Mouse (Mus musculus): ENCODE results near the gene Cwf19l1. TPM values are rescaled to one million over a fixed set of nuclear protein-coding genes. Genes with fewer than 3 reads are reported as not detected.
A peak's percentile ranks its signal among the peaks of the same experiment; 100 is the strongest.
"Not testable (repeated sequence)": the region's sequence is repeated elsewhere in the genome, so short reads cannot be mapped to it uniquely, and the experiment has no call there.

Gene Cwf19l1
- total and polyA plus RNA-seq, 2 experiments from 2014 or later = 13.4 to 27.8 TPM

DNA sequence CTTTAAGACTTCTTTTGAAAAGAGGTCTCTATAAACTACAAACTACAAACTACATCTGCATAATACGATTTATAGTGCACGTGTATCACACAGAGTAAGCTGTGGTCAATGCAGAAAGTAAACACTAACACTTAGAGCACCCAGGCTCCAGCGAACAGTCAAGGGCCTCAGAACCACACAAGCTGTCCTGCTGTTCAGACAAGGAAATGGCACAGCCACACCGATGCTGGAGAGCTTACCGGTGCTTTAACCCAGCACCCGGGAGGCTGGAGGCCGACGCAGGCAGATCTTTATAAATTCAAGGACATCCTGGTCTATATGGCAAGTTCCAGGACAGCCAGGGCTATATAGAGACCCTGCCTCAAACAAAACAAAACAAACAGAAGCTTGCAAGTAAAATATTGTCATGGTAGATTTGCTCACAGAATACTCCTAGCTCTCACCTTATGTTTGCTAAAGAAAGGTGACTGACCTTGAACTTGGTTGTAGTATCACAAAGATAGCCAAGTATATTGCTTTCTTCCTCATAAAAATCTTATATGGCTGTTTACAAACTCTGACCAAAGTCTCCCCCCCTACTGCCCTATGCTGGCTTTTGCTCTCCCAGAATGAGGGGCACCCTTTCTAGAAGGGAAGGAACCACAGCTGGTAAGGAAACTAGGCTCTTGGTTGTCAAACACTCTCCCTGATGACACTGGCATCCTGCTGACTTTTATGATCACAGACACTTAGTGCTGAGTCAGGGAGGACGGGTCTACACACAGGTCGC is 7.8 kb downstream of the Cwf19l1 start:
- Histone ChIP-seq H3K9me3 (ENCODE audit: low read length) (no peaks in the 10 kb centered on the region), H3K36me3 (ENCODE audit: insufficient read depth, low read length) (peaks cover 59% of the 10 kb centered on the region), H3K27me3 (ENCODE audit: insufficient read depth, low read length) (no peaks in the 10 kb centered on the region), H3K27ac (ENCODE audit: low read depth, low read length) (no peak overlapping the region), H3K4me2 (ENCODE audit: low read depth, low read length, poor library complexity, severe bottlenecking) (no peak overlapping the region), H3K9ac (replicated peaks; ENCODE audit: low read length, poor library complexity, severe bottlenecking) (no peak overlapping the region), H3K4me3 (ENCODE audit: low read depth, low read length) (no peak overlapping the region), H3K4me1 (ENCODE audit: insufficient read depth, low read length) (no peaks in the 10 kb centered on the region)
- no peak for DNase-seq (ENCODE audit: low spot score)
- no peak for ATAC-seq (ENCODE audit: low FRiP score)
- 96% methylated on average over 10 of the region's 10 CpGs for WGBS
- no peak for TF ChIP-seq CTCF (IDR thresholded peaks at IDR 0.05)

DNA sequence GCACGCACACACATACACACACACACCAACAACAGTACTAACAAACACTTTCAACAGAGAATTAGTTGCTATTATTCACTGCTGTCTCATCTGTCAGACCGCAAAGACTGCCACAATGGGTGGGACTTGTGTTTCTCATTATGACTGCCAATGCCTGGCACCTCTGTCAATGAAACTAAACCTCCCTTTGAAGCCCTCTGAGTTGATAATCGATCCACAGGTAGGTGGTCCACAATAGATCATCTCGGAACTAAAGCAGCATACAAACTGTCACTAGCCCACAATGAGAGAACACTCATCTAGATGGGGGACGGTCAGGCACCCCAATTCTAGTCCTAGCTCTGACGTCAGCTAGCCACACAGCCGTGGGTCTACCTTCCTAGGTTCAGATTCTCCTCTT is 14.5 kb downstream of the Cwf19l1 start:
- ATAC-seq (ENCODE audit: low FRiP score) (no peak), DNase-seq (ENCODE audit: low spot score) (no peak)
- no peak overlapping the region for H3K9ac ChIP-seq (replicated peaks; ENCODE audit: low read length, poor library complexity, severe bottlenecking)
- no peaks in the 10 kb centered on the region for H3K9me3 ChIP-seq (ENCODE audit: low read length)
- no peaks in the 10 kb centered on the region for H3K27me3 ChIP-seq (ENCODE audit: insufficient read depth, low read length)
- H3K27ac ChIP-seq (ENCODE audit: low read depth, low read length) = no peak overlapping the region
- 93% methylated on average over 7 of the region's 7 CpGs for WGBS
- TF ChIP-seq CTCF (IDR thresholded peaks at IDR 0.05) = no peak
- peaks cover 58% of the 10 kb centered on the region for H3K36me3 ChIP-seq (ENCODE audit: insufficient read depth, low read length)
- no peaks in the 10 kb centered on the region for H3K4me1 ChIP-seq (ENCODE audit: insufficient read depth, low read length)
- no peak overlapping the region for H3K4me3 ChIP-seq (ENCODE audit: low read depth, low read length)
- H3K4me2 ChIP-seq (ENCODE audit: low read depth, low read length, poor library complexity, severe bottlenecking) = no peak overlapping the region

DNA sequence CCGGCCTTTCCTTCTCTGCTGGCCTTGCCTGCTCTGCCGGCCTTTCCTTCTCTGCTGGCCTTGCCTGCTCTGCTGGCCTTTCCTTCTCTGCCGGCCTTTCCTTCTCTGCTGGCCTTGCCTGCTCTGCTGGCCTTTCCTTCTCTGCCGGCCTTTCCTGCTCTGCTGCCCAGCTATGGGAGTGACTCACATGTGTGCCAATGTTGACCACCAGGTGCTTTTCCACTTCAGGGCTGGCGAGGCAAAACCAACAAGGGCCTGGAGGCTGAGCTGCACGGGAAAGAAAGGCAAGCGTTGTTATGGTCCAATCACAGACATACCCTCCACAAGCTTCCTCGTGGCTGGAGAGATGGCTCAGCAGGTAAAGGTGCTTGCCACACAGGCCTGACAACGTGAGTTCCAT is 15.0 kb downstream of the Cwf19l1 start:
- H3K9me3 ChIP-seq (ENCODE audit: low read length); H3K27me3 ChIP-seq (ENCODE audit: insufficient read depth, low read length); H3K4me1 ChIP-seq (ENCODE audit: insufficient read depth, low read length); H3K4me2 ChIP-seq (ENCODE audit: low read depth, low read length, poor library complexity, severe bottlenecking); H3K4me3 ChIP-seq (ENCODE audit: low read depth, low read length); H3K27ac ChIP-seq (ENCODE audit: low read depth, low read length); H3K9ac ChIP-seq (replicated peaks; ENCODE audit: low read length, poor library complexity, severe bottlenecking); DNase-seq (ENCODE audit: low spot score); ATAC-seq (ENCODE audit: low FRiP score): not testable (repeated sequence)
- H3K36me3 ChIP-seq (ENCODE audit: insufficient read depth, low read length) = peaks cover 61% of the 10 kb centered on the region
- WGBS = 94% methylated on average over 7 of the region's 9 CpGs

DNA sequence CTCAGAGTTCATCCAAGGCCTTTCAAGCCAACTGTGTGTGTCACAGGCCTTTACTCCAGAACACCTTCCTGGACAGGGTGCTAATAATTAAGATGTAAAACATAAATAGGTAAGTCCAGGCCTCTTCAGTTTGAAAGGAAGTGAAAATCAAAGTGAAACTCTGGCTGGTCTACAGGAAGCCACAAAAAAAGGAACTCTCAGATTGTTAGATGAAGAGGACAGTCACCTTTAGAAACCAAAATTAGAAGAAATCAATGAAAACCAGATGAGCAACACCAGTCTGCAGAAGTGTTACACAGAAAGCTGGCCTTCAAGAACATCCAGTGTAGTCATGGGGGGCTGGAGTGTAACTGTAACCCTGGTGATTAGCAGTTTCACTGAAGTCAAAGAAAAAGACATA is 17.9 kb downstream of the Cwf19l1 start:
- no peak for DNase-seq (ENCODE audit: low spot score)

DNA sequence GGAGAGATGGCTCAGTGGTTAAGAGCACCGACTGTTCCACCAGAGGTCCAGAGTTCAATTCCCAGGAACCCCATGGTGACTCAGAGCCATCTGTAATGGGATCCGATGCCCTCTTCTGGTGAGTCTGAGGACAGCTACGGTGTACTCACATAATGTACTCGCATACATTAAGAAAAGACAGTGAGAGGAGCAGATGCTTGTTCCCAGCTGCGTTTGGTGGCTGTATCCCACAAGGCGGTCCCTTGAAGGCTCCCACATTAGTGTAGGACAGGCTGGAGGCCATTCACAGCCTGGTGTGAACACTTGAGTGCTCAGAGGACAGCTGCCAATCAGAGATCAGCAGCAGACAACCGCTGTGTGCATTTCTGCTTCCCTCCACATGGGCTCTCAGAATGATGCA is 24.0 kb downstream of the Cwf19l1 start:
- Histone ChIP-seq H3K36me3 (ENCODE audit: insufficient read depth, low read length) (peaks cover 50% of the 10 kb centered on the region), H3K27ac (ENCODE audit: low read depth, low read length) (no peak overlapping the region), H3K4me3 (ENCODE audit: low read depth, low read length) (no peak overlapping the region), H3K27me3 (ENCODE audit: insufficient read depth, low read length) (no peaks in the 10 kb centered on the region), H3K4me2 (ENCODE audit: low read depth, low read length, poor library complexity, severe bottlenecking) (no peak overlapping the region), H3K9ac (replicated peaks; ENCODE audit: low read length, poor library complexity, severe bottlenecking) (no peak overlapping the region), H3K4me1 (ENCODE audit: insufficient read depth, low read length) (0 out of 2 replicates have a peak, but pooled peaks cover 3% of the 10 kb centered on the region), H3K9me3 (ENCODE audit: low read length) (no peaks in the 10 kb centered on the region)
- 51% methylated on average over 7 of the region's 7 CpGs for WGBS
- no peak for ATAC-seq (ENCODE audit: low FRiP score)
- DNase-seq (ENCODE audit: low spot score) = peak; percentile 49
- TF ChIP-seq CTCF (IDR thresholded peaks at IDR 0.05) = peak; percentile 64

More for the DNA sequence above, 17.9 kb downstream of the Cwf19l1 start:
- H3K36me3 ChIP-seq (ENCODE audit: insufficient read depth, low read length) = peaks cover 55% of the 10 kb centered on the region
- TF ChIP-seq CTCF (IDR thresholded peaks at IDR 0.05) = no peak
- H3K27ac ChIP-seq (ENCODE audit: low read depth, low read length) = no peak overlapping the region
- H3K9ac ChIP-seq (replicated peaks; ENCODE audit: low read length, poor library complexity, severe bottlenecking) = no peak overlapping the region
- H3K4me1 ChIP-seq (ENCODE audit: insufficient read depth, low read length) = no peaks in the 10 kb centered on the region
- no peaks in the 10 kb centered on the region for H3K27me3 ChIP-seq (ENCODE audit: insufficient read depth, low read length)
- no peak overlapping the region for H3K4me2 ChIP-seq (ENCODE audit: low read depth, low read length, poor library complexity, severe bottlenecking)
- H3K4me3 ChIP-seq (ENCODE audit: low read depth, low read length) = no peak overlapping the region
- H3K9me3 ChIP-seq (ENCODE audit: low read length) = no peaks in the 10 kb centered on the region
- no peak for ATAC-seq (ENCODE audit: low FRiP score)

DNA sequence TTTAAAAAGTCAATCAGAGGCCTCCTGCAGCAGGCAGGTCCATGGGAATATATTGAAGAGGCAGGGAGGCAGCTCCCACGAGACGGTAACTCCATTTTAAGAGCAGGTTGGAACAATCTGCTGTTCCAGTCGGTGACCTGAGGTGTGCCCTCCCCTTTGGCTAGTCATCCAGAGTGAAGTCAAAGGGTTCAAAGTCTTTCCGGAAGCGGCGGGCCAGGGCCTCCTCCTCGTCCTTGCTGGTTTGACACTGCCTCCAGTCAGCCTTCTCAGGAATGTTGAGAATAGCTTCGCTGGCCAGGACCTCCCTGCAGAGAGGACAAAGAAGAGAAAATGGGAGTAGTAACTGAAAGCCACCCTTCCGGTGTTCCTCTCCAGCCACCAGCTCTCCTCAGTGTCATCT is 25.3 kb downstream of the Cwf19l1 start:
- no peak for TF ChIP-seq CTCF (IDR thresholded peaks at IDR 0.05)
- no peaks in the 10 kb centered on the region for H3K9me3 ChIP-seq (ENCODE audit: low read length)
- ATAC-seq (ENCODE audit: low FRiP score) = no peak
- DNase-seq (ENCODE audit: low spot score) = no peak
- no peak overlapping the region for H3K4me3 ChIP-seq (ENCODE audit: low read depth, low read length)
- 0 out of 2 replicates have a peak, but pooled peaks cover 3% of the 10 kb centered on the region for H3K4me1 ChIP-seq (ENCODE audit: insufficient read depth, low read length)
- no peaks in the 10 kb centered on the region for H3K27me3 ChIP-seq (ENCODE audit: insufficient read depth, low read length)
- no peak overlapping the region for H3K27ac ChIP-seq (ENCODE audit: low read depth, low read length)
- H3K4me2 ChIP-seq (ENCODE audit: low read depth, low read length, poor library complexity, severe bottlenecking) = no peak overlapping the region
- H3K36me3 ChIP-seq (ENCODE audit: insufficient read depth, low read length) = peaks cover 42% of the 10 kb centered on the region
- 86% methylated on average over 9 of the region's 9 CpGs for WGBS
- no peak overlapping the region for H3K9ac ChIP-seq (replicated peaks; ENCODE audit: low read length, poor library complexity, severe bottlenecking)

Data from midbrain, postnatal 0 days (tissue).